Mouse (Mus musculus) cerebellum, adult 2 months (tissue): ENCODE measurements at regions not wholly inside any gene's neighbourhood (a gene's known extent, or its start where the extent isn't known, plus 50 kb on each side); places are given as distances from the start of the nearest gene placed in this dataset.

Experiments used
- CTCF ChIP-seq: fragments of 200-500 bp; IDR thresholded peaks from 2 replicates; pipeline ENCODE4 v1.5.1; 2011; ENCODE audit warnings: low read depth, mild to moderate bottlenecking, control low read depth, low read length, moderate library complexity, borderline replicate concordance; ENCODE audit not compliant: insufficient read depth
- POLR2A ChIP-seq: fragments of 200-500 bp; IDR thresholded peaks from 2 replicates; pipeline ENCODE4 v1.6.1; 2011; ENCODE audit warnings: low read length, control low read depth, borderline replicate concordance; ENCODE audit not compliant: insufficient read depth

- no peak for TF ChIP-seq CTCF
- no peak for TF ChIP-seq POLR2A
Observed at GRCm38 (mm10) chr11:63326864-63327263, 198.1 kb downstream of the Pmp22 start.
